Mouse (Mus musculus): ENCODE measurements around the gene Cpeb1. TPM values are rescaled to one million over a fixed set of nuclear protein-coding genes. Genes with fewer than 3 reads are reported as not detected.

Gene Cpeb1
- polyA plus RNA-seq, 1 experiment from 2014 or later, result 2.0 TPM

- H3K9me3 ChIP-seq, result no peaks in the 10 kb centered on the region
- H3K9ac ChIP-seq (replicated peaks), result no peak overlapping the region
- ATAC-seq (replicated peaks), result no peak
- H3K27ac ChIP-seq (replicated peaks), result no peak overlapping the region
- WGBS, result 76% methylated on average over 9 of the region's 9 CpGs
- H3K4me2 ChIP-seq (replicated peaks), result no peak overlapping the region
- H3K4me3 ChIP-seq, result no peak overlapping the region
- peaks cover 41% of the 10 kb centered on the region for H3K36me3 ChIP-seq
- H3K4me1 ChIP-seq, result no peaks in the 10 kb centered on the region
- H3K27me3 ChIP-seq, result no peaks in the 10 kb centered on the region
These were observed 9.7 kb upstream of the Cpeb1 start for GRCm38 (mm10) chr7:81464906-81465450.

DNA sequence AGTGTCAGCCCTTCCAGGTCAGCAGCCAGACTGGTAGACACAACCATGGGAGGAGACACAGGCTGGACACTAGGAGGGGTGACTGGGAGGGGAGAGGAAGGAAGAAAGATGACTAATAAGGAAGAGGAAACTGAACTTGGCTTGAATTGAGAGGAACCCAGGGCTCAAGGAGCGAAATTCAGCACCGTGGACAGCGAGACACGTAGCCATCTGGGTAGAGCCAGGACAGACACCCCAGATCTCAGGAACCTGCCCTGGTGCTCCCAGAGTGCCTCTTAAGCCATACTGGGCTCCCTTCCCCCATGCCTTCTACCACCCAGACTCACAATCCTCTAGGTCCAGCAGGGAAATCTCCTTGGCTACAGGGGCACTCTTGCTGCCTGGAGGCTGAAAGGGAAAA is 8.9 kb upstream of the Cpeb1 start:
- Histone ChIP-seq H3K4me3 (no peak overlapping the region), H3K36me3 (peaks cover 39% of the 10 kb centered on the region), H3K4me1 (no peaks in the 10 kb centered on the region), H3K27me3 (no peaks in the 10 kb centered on the region), H3K4me2 (replicated peaks) (no peak overlapping the region), H3K9me3 (no peaks in the 10 kb centered on the region), H3K9ac (replicated peaks) (no peak overlapping the region), H3K27ac (replicated peaks) (no peak overlapping the region)
- no peak for ATAC-seq (replicated peaks)
- 4% methylated on average over 4 of the region's 4 CpGs for WGBS

DNA sequence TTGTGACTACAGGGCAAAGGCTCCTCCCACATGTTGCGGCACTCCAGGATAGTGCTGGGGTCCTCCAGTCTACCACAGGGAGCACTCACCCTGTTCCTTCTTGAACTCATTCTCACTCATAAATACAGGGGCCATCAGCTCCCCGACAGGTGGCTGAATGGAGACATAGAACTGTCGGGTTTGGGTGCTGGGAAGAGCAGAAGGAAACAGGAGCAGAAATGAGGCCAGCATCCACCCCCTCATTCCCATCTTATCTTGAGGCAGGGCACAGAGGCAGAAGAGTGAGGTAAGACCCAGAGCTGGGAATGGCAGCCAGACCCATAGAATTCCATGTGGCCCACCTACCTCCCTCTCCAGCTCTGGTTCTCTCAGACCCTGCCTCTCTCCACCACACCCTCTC is 7.5 kb upstream of the Cpeb1 start:
- Histone ChIP-seq H3K36me3 (peaks cover 36% of the 10 kb centered on the region), H3K27me3 (peaks cover 3% of the 10 kb centered on the region; the same call in 1 of the 2 replicates), H3K9me3 (no peaks in the 10 kb centered on the region), H3K4me3 (no peak overlapping the region), H3K4me1 (no peaks in the 10 kb centered on the region), H3K27ac (replicated peaks) (no peak overlapping the region), H3K4me2 (replicated peaks) (no peak overlapping the region), H3K9ac (replicated peaks) (no peak overlapping the region)
- no peak for ATAC-seq (replicated peaks)
- WGBS, result 86% methylated on average over 3 of the region's 3 CpGs

- H3K27me3 ChIP-seq, result peaks cover 69% of the 10 kb centered on the region
- no peaks in the 10 kb centered on the region for H3K36me3 ChIP-seq
- peak overlapping the region; percentile 96 for H3K4me2 ChIP-seq (replicated peaks)
- no peak overlapping the region for H3K27ac ChIP-seq (replicated peaks)
- H3K9me3 ChIP-seq, result no peaks in the 10 kb centered on the region
- peak overlapping the region; percentile 47 for H3K4me3 ChIP-seq
- peak overlapping the region; percentile 31 for H3K9ac ChIP-seq (replicated peaks)
- H3K4me1 ChIP-seq, result peaks cover 26% of the 10 kb centered on the region
- ATAC-seq (replicated peaks), result peak; percentile 59
- 2% methylated on average over 86 of the region's 87 CpGs for WGBS
These were observed 780 bp downstream of the Cpeb1 start for GRCm38 (mm10) chr7:81454331-81455039.

DNA sequence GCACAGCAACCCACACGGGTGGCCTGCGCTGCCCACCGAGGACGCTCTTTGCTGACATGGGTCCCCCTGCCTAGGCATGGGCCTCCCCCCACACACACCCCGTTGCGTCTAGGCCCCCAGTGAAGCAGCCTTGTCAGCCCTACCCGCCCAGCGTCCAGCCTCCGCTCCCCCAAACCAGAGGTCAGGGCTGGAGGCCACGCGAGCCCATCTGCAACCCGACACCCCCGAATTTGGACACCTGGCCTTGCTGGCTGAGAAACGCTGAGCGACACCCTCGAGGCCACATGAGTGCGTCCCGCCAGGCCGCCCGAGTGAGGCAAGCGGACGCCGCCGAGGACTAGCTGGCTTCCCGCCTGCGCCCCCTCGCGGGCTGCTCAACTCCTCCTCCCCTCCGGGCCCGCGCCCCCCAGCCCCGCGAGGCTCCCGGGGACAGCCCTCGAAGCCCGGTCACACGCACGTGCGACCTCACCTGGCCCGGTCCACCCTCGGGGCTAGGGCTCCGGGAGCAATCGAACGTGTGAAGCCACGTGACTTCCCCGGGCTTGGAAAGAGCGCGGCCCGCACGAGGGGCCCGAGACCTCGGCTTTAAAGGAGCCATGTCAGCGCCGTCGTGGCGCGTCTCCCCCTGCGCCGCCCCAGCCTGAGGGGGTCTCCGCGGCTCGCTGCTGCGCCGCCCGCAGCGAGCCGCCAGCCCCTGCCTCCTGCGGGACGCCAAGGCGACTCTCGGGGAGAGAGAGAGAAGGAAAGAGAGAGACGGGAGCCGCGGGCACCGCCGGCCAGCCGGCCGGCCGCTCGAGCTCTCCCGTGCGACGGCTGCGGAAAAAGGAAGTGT is 1.6 kb downstream of the Cpeb1 start:
- WGBS, result 3% methylated on average over 84 of the region's 84 CpGs
- peaks cover 26% of the 10 kb centered on the region for H3K4me1 ChIP-seq
- no peak overlapping the region for H3K27ac ChIP-seq (replicated peaks)
- H3K27me3 ChIP-seq, result peaks cover 69% of the 10 kb centered on the region
- H3K4me3 ChIP-seq, result peak overlapping the region; percentile 47
- H3K4me2 ChIP-seq (replicated peaks), result peak overlapping the region; percentile 96
- ATAC-seq (replicated peaks), result peak; percentile 54
- no peaks in the 10 kb centered on the region for H3K36me3 ChIP-seq
- H3K9me3 ChIP-seq, result no peaks in the 10 kb centered on the region
- H3K9ac ChIP-seq (replicated peaks), result peak overlapping the region; percentile 31

- H3K27me3 ChIP-seq, result peaks cover 68% of the 10 kb centered on the region
- 0 out of 2 replicates have a peak overlapping the region, but pooled peaks have one; percentile 5 for H3K9ac ChIP-seq (replicated peaks)
- no peak overlapping the region for H3K27ac ChIP-seq (replicated peaks)
- WGBS, result 6% methylated on average over 21 of the region's 21 CpGs
- no peaks in the 10 kb centered on the region for H3K9me3 ChIP-seq
- peak overlapping the region; percentile 47 for H3K4me3 ChIP-seq
- H3K4me2 ChIP-seq (replicated peaks), result peak overlapping the region; percentile 96
- peak; percentile 17 for ATAC-seq (replicated peaks)
- peaks cover 26% of the 10 kb centered on the region for H3K4me1 ChIP-seq
- H3K36me3 ChIP-seq, result no peaks in the 10 kb centered on the region
These were observed 2.3 kb downstream of the Cpeb1 start for GRCm38 (mm10) chr7:81452971-81453441.

DNA sequence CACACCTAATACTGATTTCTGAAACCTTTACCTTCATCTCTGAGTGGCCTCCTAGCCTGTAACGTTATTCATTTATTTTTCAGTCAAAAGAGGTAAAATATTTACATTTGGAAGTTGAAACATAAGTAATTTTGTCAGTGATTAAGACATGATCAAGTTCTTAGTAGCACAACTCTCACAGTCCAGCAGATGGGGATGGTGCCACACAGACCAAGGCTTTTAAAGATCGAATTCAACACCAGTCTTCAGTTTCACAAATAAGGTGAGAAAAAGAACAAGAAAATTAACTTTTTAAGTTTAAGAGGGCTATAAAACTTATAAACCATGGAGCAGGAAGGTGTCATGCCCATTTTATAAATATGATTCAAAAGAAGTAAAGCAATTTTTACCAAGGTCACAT is 56.3 kb downstream of the Cpeb1 start:
- ATAC-seq (replicated peaks), result no peak
- Histone ChIP-seq H3K4me2 (replicated peaks) (no peak overlapping the region), H3K9ac (replicated peaks) (no peak overlapping the region), H3K9me3 (no peaks in the 10 kb centered on the region), H3K4me1 (no peaks in the 10 kb centered on the region), H3K27me3 (no peaks in the 10 kb centered on the region), H3K36me3 (no peaks in the 10 kb centered on the region), H3K4me3 (no peak overlapping the region), H3K27ac (replicated peaks) (no peak overlapping the region)
- WGBS, result 51% methylated on average over 2 of the region's 2 CpGs

- WGBS, result 80% methylated on average over 1 of the region's 1 CpGs
- H3K27ac ChIP-seq (replicated peaks), result no peak overlapping the region
- no peaks in the 10 kb centered on the region for H3K27me3 ChIP-seq
- no peaks in the 10 kb centered on the region for H3K4me1 ChIP-seq
- no peak for ATAC-seq (replicated peaks)
- H3K36me3 ChIP-seq, result no peaks in the 10 kb centered on the region
- no peaks in the 10 kb centered on the region for H3K9me3 ChIP-seq
- H3K4me3 ChIP-seq, result no peak overlapping the region
- no peak overlapping the region for H3K9ac ChIP-seq (replicated peaks)
- H3K4me2 ChIP-seq (replicated peaks), result no peak overlapping the region
These were observed 75.9 kb downstream of the Cpeb1 start for GRCm38 (mm10) chr7:81379363-81379762.

DNA sequence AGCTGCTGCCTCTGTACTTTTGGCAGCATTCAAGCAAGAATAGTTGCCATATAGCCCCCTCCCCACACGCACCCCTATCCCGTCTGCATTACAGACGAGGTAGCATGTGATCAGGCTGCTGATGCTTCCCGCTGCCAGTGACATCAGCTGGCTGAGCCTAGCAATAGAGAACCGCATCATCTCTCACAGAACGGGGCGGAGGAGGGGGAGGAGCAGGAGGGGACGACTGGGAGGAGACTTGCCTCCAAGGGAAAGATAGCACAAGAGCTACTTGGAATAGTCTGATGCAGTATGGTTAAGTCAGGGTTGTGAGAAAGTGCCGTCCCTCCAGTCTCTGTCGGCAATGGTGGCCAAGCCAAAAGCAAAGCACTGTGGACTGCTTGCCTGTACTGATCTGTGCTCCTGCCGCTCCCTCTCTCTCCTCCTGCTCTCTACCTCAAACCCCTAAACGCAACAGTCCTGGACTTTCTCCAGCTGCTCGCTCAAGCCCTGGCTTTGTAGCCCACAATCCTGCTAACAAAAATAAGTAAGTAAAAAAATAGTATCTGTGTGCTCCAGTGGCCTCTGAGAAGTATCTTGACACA is 82.8 kb downstream of the Cpeb1 start:
- Histone ChIP-seq H3K27ac (replicated peaks) (0 out of 2 replicates have a peak overlapping the region, but pooled peaks have one; percentile 19), H3K27me3 (no peaks in the 10 kb centered on the region), H3K36me3 (no peaks in the 10 kb centered on the region), H3K4me2 (replicated peaks) (peak overlapping the region; percentile 49), H3K9me3 (no peaks in the 10 kb centered on the region), H3K4me1 (peaks cover 12% of the 10 kb centered on the region; the same call in 1 of the 2 replicates), H3K9ac (replicated peaks) (peak overlapping the region; percentile 35), H3K4me3 (peak overlapping the region; percentile 32)
- peak; percentile 99 for ATAC-seq (replicated peaks)
- WGBS, result 4% methylated on average over 13 of the region's 13 CpGs

- H3K9me3 ChIP-seq, result no peaks in the 10 kb centered on the region
- H3K9ac ChIP-seq (replicated peaks), result no peak overlapping the region; the same call in 1 of the 2 replicates
- no peaks in the 10 kb centered on the region for H3K27me3 ChIP-seq
- peak overlapping the region; percentile 32 for H3K4me3 ChIP-seq
- H3K4me1 ChIP-seq, result peaks cover 12% of the 10 kb centered on the region; the same call in 1 of the 2 replicates
- WGBS, result 15% methylated on average over 5 of the region's 5 CpGs
- ATAC-seq (replicated peaks), result peak; percentile 72
- peak overlapping the region; percentile 19; the same call in 1 of the 2 replicates for H3K27ac ChIP-seq (replicated peaks)
- H3K36me3 ChIP-seq, result no peaks in the 10 kb centered on the region
- peak overlapping the region; percentile 49 for H3K4me2 ChIP-seq (replicated peaks)
These were observed 83.5 kb downstream of the Cpeb1 start for GRCm38 (mm10) chr7:81371811-81372210.

DNA sequence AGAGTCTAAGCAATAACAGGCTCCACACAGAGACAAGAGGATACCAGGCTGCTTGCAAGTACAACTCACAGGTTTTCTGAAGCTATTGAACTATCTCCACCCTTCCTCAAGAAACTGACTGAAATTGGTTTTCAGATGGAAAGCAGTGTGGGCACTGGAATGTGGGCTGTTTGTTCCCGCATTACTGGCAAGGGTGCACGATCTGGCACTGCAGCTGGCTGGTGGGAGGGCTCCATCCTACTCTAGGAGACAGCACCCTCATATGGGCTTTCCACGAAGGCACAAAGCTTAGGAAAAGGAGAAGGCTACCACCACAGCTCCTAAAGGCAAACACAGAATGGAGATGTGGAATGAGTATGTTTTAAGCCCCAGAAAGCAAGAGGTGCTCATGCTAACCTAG is 85.5 kb downstream of the Cpeb1 start:
- no peaks in the 10 kb centered on the region for H3K27me3 ChIP-seq
- H3K27ac ChIP-seq (replicated peaks), result no peak overlapping the region
- no peak for ATAC-seq (replicated peaks)
- H3K4me2 ChIP-seq (replicated peaks), result no peak overlapping the region
- H3K4me1 ChIP-seq, result peaks cover 12% of the 10 kb centered on the region; the same call in 1 of the 2 replicates
- 67% methylated on average over 3 of the region's 3 CpGs for WGBS
- no peaks in the 10 kb centered on the region for H3K9me3 ChIP-seq
- no peak overlapping the region for H3K9ac ChIP-seq (replicated peaks)
- no peaks in the 10 kb centered on the region for H3K36me3 ChIP-seq
- no peak overlapping the region for H3K4me3 ChIP-seq
